Mouse (Mus musculus) kidney, postnatal 14 days (tissue): ENCODE data around the gene D11Wsu47e.
"Not testable (repeated sequence)": the region's sequence is repeated elsewhere in the genome, so short reads cannot be mapped to it uniquely, and the experiment has no call there.

Experiments used
- DNase-seq: peaks from one replicate; pipeline ENCODE4 v3.0.0; 2022; ENCODE audit warnings: mixed read lengths

D11Wsu47e gene

GRCm38 (mm10) chr11:113683957-113684706 is at the start of gene D11Wsu47e, which contains the start of gene Fam104a:
D11Wsu47e (plus strand) TSS chr11:113684412.
Fam104a (minus strand) TSS chr11:113684155.
- peak; percentile 97 for DNase-seq

- DNase-seq, result no peak
Observed at GRCm38 (mm10) chr11:113634699-113635121, 49.5 kb upstream of the D11Wsu47e start.

GRCm38 (mm10) chr11:113638680-113639079 is 45.5 kb upstream of the D11Wsu47e start:
- DNase-seq, result no peak

GRCm38 (mm10) chr11:113645181-113645580 is 39.0 kb upstream of the D11Wsu47e start:
- DNase-seq, result no peak

GRCm38 (mm10) chr11:113648152-113648551 is 36.1 kb upstream of the D11Wsu47e start:
- peak; percentile 76 for DNase-seq

GRCm38 (mm10) chr11:113648690-113649352 is 35.4 kb upstream of the D11Wsu47e start, which contains the start of gene Cog1:
Cog1 (plus strand) TSS chr11:113649169.
- DNase-seq, result no peak

GRCm38 (mm10) chr11:113649353-113650210 is 34.6 kb upstream of the D11Wsu47e start, which contains the start of gene Slc39a11:
Slc39a11 (minus strand) TSS chr11:113650079.
- peak; percentile 79 for DNase-seq

GRCm38 (mm10) chr11:113651206-113651906 is 32.9 kb upstream of the D11Wsu47e start:
- no peak for DNase-seq

- DNase-seq, result peak; percentile 58
Observed at GRCm38 (mm10) chr11:113651907-113652273, 32.3 kb upstream of the D11Wsu47e start.

- peak; percentile 65 for DNase-seq
Observed at GRCm38 (mm10) chr11:113652516-113652915, 31.7 kb upstream of the D11Wsu47e start.

- no peak for DNase-seq
Observed at GRCm38 (mm10) chr11:113654105-113654504, 30.1 kb upstream of the D11Wsu47e start.

- no peak for DNase-seq
Observed at GRCm38 (mm10) chr11:113654561-113655270, 29.5 kb upstream of the D11Wsu47e start.

- DNase-seq, result no peak
Observed at GRCm38 (mm10) chr11:113656511-113656932, 27.7 kb upstream of the D11Wsu47e start.

- DNase-seq, result no peak
Observed at GRCm38 (mm10) chr11:113657221-113657620, 27.0 kb upstream of the D11Wsu47e start.

GRCm38 (mm10) chr11:113658319-113658718 is 25.9 kb upstream of the D11Wsu47e start:
- DNase-seq, result peak; percentile 41

GRCm38 (mm10) chr11:113658763-113659162 is 25.4 kb upstream of the D11Wsu47e start:
- no peak for DNase-seq

GRCm38 (mm10) chr11:113660213-113660612 is 24.0 kb upstream of the D11Wsu47e start:
- DNase-seq, result not testable (repeated sequence)

- no peak for DNase-seq
Observed at GRCm38 (mm10) chr11:113660940-113661339, 23.3 kb upstream of the D11Wsu47e start.

- DNase-seq, result no peak
Observed at GRCm38 (mm10) chr11:113661835-113662351, 22.3 kb upstream of the D11Wsu47e start.

- DNase-seq, result no peak
Observed at GRCm38 (mm10) chr11:113664279-113664678, 19.9 kb upstream of the D11Wsu47e start.

GRCm38 (mm10) chr11:113666205-113666604 is 18.0 kb upstream of the D11Wsu47e start:
- no peak for DNase-seq
